Mouse (Mus musculus): ENCODE measurements around the gene Ifitm5.

GRCm38 (mm10) chr7:140998853-140999700 lies 49.0 kb upstream of the Ifitm5 start:
- no peak for TF ChIP-seq EP300 (IDR thresholded peaks at IDR 0.05)
- no peak for TF ChIP-seq CTCF (IDR thresholded peaks at IDR 0.05)

All from lung, postnatal 0 days (tissue).